Mouse (Mus musculus) liver, embryonic 11.5 days (tissue): ENCODE data around the gene Capza1. TPM values are rescaled to one million over a fixed set of nuclear protein-coding genes. Genes with fewer than 3 reads are reported as not detected.
"Not testable (repeated sequence)": the region's sequence is repeated elsewhere in the genome, so short reads cannot be mapped to it uniquely, and the experiment has no call there.

Experiments
- ATAC-seq: fragments of 200-750 bp; cut with Nextera tagmentation; replicated peaks from 2 replicates; pipeline ENCODE4 v1.8.0; 2017; ENCODE audit warnings: moderate number of reproducible peaks, mild to moderate bottlenecking, moderate TSS enrichment, moderate library complexity; ENCODE audit not compliant: low FRiP score
- DNase-seq: peaks from one replicate; pipeline ENCODE4 v3.0.0-alpha.2; 2017; ENCODE audit warnings: low spot score
- H3K27ac ChIP-seq: fragments of 300-500 bp; sonication (generic); 2 replicates; pipeline ENCODE4 v1.5.1; 2014; ENCODE audit warnings: mild to moderate bottlenecking, low read depth, low read length, control low read depth
- H3K27me3 ChIP-seq: fragments of 300-500 bp; sonication (generic); replicated peaks from 2 replicates; pipeline ENCODE4 v1.6.1; 2014; ENCODE audit warnings: low read length, mixed read lengths; ENCODE audit not compliant: control insufficient read depth, insufficient read depth
- H3K36me3 ChIP-seq: fragments of 300-500 bp; sonication (generic); 2 replicates; pipeline ENCODE4 v1.6.1; 2014; ENCODE audit warnings: mild to moderate bottlenecking, low read length, moderate library complexity, mixed read lengths; ENCODE audit not compliant: control insufficient read depth, insufficient read depth
- H3K4me1 ChIP-seq: fragments of 300-500 bp; sonication (generic); replicated peaks from 2 replicates; pipeline ENCODE4 v1.6.1; 2014; ENCODE audit warnings: low read length, mixed read lengths; ENCODE audit not compliant: control insufficient read depth, insufficient read depth
- H3K4me2 ChIP-seq: fragments of 300-500 bp; sonication (generic); 2 replicates; pipeline ENCODE4 v1.6.1; 2014; ENCODE audit warnings: mild to moderate bottlenecking, control low read depth, moderate library complexity
- H3K4me3 ChIP-seq: fragments of 300-500 bp; sonication (generic); 2 replicates; pipeline ENCODE4 v1.5.1; 2014; ENCODE audit warnings: low read depth, low read length, control low read depth
- H3K9ac ChIP-seq: fragments of 300-500 bp; sonication (generic); 2 replicates; pipeline ENCODE4 v1.6.1; 2014; ENCODE audit warnings: low read depth, low read length, control low read depth
- H3K9me3 ChIP-seq: fragments of 300-500 bp; sonication (generic); 2 replicates; pipeline ENCODE4 v1.6.1; 2016; ENCODE audit warnings: low read length, inconsistent platforms, mixed read lengths; ENCODE audit not compliant: control insufficient read depth
- WGBS: fragments of 180-500 bp; shearing (Covaris S2); extraction: QIAGEN DNeasy Blood & Tissue Kit; methylation state at CpG from one replicate; pipeline ENCODE4 v1.1.7; 2014; 5-methylcytosine and 5-hydroxymethylcytosine counted together
- polyA plus RNA-seq: library from polyadenylated mRNA; unstranded; fragments of >200 nt; fragmentation: Nextera tagmentation; extraction: Ambion mirVana; gene quantifications from 2 replicates; pipeline ENCODE4 v1.2.1, GENCODE M21; 2014

Capza1 gene
- polyA plus RNA-seq, 1 experiment from 2014 or later = 169 TPM

DNA sequence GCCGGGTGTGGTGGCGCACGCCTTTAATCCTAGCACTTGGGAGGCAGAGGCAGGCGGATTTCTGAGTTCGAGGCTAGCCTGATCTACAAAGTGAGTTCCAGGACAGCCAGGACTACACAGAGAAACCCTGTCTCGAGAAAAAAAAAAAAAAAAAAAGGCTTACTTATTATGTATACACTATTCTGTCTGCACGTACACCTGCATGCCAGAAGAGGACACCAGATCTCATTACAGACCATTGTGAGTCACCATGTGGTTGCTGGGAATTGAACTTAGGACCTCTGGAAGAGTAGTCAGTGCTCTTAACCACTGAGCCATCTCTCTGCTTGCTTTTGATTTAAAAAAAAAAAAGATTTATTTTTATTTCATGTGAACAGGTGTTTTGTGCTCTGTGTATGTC is 51.1 kb downstream of the Capza1 start:
- H3K27ac ChIP-seq, H3K9ac ChIP-seq, H3K4me3 ChIP-seq, ATAC-seq, H3K36me3 ChIP-seq, H3K27me3 ChIP-seq, H3K4me1 ChIP-seq, DNase-seq, H3K9me3 ChIP-seq, H3K4me2 ChIP-seq: not testable (repeated sequence)
- WGBS = 87% methylated on average over 7 of the region's 7 CpGs

DNA sequence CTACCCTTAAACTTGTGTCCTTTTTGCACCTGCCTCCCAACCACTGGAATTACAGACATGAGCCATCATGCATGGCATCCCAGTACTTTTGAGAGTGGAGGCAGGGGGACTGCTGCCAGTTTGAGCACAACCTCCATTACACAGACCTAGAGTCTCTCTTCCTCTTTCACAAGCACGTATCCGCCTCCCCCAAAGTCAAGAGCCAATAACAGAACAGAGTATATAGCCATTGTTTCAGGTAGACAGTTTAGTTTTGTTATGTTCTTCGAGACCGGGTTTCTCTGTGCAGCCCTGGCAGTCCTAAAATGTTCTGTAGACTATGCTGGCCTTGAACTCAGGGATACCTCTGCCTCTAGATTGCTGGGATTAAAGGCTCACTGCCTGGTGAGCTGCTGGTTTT is 52.1 kb downstream of the Capza1 start:
- WGBS = 88% methylated on average over 4 of the region's 4 CpGs
- H3K4me3 ChIP-seq = no peak overlapping the region
- no peaks in the 10 kb centered on the region for H3K9me3 ChIP-seq
- no peaks in the 10 kb centered on the region for H3K27me3 ChIP-seq
- H3K4me2 ChIP-seq = no peak overlapping the region
- H3K36me3 ChIP-seq = peaks cover 2% of the 10 kb centered on the region; the same call in 1 of the 2 replicates
- H3K27ac ChIP-seq = no peak overlapping the region
- no peak for ATAC-seq
- no peak for DNase-seq
- peaks cover 6% of the 10 kb centered on the region for H3K4me1 ChIP-seq
- no peak overlapping the region for H3K9ac ChIP-seq

DNA sequence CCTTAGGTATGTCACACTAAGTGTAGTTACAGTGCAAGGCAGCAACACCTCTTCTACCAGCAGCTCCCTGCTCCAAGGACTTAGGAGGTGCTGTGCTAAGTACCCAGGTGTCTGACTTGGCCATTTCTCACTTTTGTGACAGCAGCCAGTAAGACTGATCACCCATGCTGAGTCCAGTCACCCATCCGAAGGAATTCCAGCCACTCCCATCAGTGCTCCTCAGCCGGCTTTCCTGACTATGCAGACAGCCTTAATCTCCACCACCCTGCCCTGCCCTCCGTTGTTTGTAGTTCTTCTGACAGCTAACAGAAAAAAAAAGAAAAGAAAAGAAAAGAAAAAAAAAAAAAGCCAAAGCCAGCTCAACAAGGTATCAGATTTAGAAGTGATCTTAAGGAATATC is 52.6 kb downstream of the Capza1 start:
- peaks cover 2% of the 10 kb centered on the region; the same call in 1 of the 2 replicates for H3K36me3 ChIP-seq
- H3K4me3 ChIP-seq = no peak overlapping the region
- H3K4me1 ChIP-seq = peaks cover 3% of the 10 kb centered on the region
- no peak overlapping the region for H3K9ac ChIP-seq
- no peaks in the 10 kb centered on the region for H3K9me3 ChIP-seq
- H3K27me3 ChIP-seq = no peaks in the 10 kb centered on the region
- ATAC-seq (no peak), DNase-seq (no peak)
- H3K4me2 ChIP-seq = no peak overlapping the region
- H3K27ac ChIP-seq = no peak overlapping the region
- WGBS = 54% methylated on average over 3 of the region's 3 CpGs

DNA sequence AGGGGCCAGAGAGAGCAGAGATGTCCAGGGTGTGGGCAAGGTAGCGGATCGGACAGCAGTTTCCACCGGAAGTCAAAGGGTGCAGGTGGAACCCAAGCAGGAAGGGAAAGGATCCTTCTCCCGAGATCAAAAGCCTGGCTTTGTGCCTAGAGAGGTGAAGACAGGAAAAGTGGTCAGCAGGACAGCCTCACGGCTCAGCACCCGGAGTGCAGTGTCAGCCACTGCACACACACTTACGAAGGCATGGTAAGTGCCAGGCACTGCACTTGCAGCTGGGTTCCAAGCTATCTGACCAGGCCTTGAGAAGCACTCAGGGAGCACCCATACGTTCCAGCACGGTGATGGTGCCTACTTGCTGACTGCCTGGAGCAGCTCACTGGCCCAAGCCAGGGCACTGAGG is 58.8 kb downstream of the Capza1 start:
- Histone ChIP-seq H3K27me3 (no peaks in the 10 kb centered on the region), H3K9ac (no peak overlapping the region), H3K4me3 (no peak overlapping the region), H3K4me1 (no peaks in the 10 kb centered on the region), H3K4me2 (no peak overlapping the region), H3K9me3 (no peaks in the 10 kb centered on the region), H3K27ac (no peak overlapping the region), H3K36me3 (peaks cover 13% of the 10 kb centered on the region; the same call in 1 of the 2 replicates)
- WGBS = 83% methylated on average over 9 of the region's 9 CpGs
- no peak for ATAC-seq
- no peak for DNase-seq

DNA sequence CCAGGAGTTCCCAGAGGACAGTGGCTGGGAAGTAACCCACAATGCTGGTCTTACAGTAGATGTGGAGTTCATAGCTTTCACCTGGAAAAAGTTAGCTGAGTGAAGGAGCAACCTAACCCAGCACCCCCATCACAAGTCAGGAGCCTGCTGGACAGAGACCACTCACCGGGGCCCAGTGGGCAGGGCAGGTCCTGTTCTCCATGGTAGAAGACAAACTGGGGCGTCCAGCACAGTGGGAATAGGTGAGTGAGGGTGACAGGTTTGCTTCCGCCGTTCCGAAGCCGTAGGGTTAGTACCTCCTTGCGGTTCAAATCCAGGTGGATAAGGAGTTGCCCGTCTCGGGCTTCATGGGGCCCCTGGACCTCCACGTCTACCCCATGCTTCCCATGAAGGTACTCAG is 60.0 kb downstream of the Capza1 start:
- Histone ChIP-seq H3K27ac (no peak overlapping the region), H3K4me1 (no peaks in the 10 kb centered on the region), H3K36me3 (peaks cover 16% of the 10 kb centered on the region), H3K4me3 (no peak overlapping the region), H3K9ac (no peak overlapping the region), H3K4me2 (no peak overlapping the region), H3K9me3 (no peaks in the 10 kb centered on the region), H3K27me3 (no peaks in the 10 kb centered on the region)
- DNase-seq (no peak), ATAC-seq (no peak)
- WGBS = 93% methylated on average over 10 of the region's 10 CpGs

DNA sequence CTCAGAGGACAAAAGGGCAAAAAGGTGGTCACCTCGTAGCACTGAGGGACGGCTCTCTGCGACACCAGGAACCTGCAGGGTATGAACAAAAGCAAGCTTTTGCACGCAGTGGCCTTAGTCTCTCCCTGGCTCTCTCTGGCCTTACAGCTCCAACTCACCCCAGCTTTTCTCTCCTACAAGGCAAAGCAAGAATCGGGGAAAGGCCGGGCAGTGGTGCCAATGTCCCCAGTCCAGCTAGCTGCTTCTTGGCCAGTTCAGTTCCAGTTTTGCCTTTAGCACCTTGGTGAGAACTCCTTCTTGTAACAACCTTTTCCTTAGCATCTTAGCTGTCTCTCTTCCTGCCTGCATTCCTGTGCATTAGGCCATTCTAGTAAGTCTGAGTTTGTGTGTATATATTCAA is 62.8 kb downstream of the Capza1 start:
- Histone ChIP-seq H3K36me3 (peaks cover 24% of the 10 kb centered on the region), H3K4me1 (no peaks in the 10 kb centered on the region), H3K9ac (no peak overlapping the region), H3K4me2 (no peak overlapping the region), H3K9me3 (no peaks in the 10 kb centered on the region), H3K4me3 (no peak overlapping the region), H3K27ac (no peak overlapping the region), H3K27me3 (no peaks in the 10 kb centered on the region)
- ATAC-seq = no peak
- 89% methylated on average over 6 of the region's 6 CpGs for WGBS
- DNase-seq = no peak

DNA sequence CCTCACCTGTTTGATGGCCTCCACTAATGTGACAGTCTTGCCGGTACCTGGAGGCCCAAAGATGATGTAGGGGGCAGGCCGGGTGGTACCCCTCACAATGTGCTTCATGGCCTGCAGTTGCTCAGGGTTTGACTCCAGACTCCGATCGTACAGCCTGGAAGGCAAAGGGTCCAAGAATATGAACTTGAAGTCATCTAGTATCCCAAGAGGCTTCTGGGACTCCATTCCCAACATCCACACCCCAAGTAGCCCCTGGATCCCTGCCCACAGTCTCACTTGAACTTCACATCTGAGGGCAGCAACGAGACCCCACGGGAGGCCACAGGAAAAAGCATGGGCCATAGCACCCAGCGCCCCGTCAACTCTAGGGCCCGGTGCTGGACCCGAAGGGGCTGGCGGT is 63.6 kb downstream of the Capza1 start:
- no peak for ATAC-seq
- no peak overlapping the region for H3K4me2 ChIP-seq
- DNase-seq = no peak
- H3K9me3 ChIP-seq = no peaks in the 10 kb centered on the region
- WGBS = 94% methylated on average over 11 of the region's 11 CpGs
- no peak overlapping the region for H3K27ac ChIP-seq
- peaks cover 3% of the 10 kb centered on the region for H3K4me1 ChIP-seq
- H3K4me3 ChIP-seq = no peak overlapping the region
- no peak overlapping the region for H3K9ac ChIP-seq
- no peaks in the 10 kb centered on the region for H3K27me3 ChIP-seq
- peaks cover 26% of the 10 kb centered on the region for H3K36me3 ChIP-seq

DNA sequence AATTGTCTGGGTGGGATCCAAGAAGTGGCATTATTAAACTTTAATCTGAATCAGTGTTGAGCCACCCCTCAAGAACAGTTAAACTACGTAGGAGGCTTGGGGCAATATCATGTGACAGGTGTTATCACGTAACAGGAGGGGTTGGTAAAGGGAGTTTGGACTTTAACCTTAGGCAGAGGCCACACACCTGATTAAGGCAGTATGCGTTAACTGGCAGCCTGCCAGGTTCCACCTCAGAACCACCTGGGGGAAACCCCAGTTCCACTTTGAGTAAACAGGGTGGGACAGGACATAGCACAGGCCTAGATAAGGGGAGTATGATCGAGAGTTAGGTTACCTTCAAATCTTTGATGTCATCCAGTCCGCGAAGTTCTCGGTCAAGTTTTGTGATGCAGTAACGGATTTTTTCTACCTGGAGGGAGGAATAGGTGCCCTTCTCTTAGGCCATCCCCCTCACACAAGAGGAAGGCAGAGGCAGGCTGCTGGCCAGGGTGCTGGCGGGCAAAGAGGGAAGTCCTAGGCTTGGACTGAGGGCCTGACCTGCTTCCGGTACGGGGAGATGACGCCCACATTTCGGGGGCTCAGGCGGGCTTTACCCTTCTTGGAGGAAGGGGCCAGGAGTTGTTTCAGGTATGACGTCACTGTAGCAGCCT is 67.7 kb downstream of the Capza1 start:
- ATAC-seq = peak; percentile 44
- no peak overlapping the region for H3K27ac ChIP-seq
- no peak overlapping the region for H3K9ac ChIP-seq
- no peak for DNase-seq
- H3K4me1 ChIP-seq = peaks cover 29% of the 10 kb centered on the region
- no peaks in the 10 kb centered on the region for H3K27me3 ChIP-seq
- no peaks in the 10 kb centered on the region for H3K9me3 ChIP-seq
- no peak overlapping the region for H3K4me3 ChIP-seq
- peaks cover 26% of the 10 kb centered on the region for H3K36me3 ChIP-seq
- no peak overlapping the region for H3K4me2 ChIP-seq
- 74% methylated on average over 15 of the region's 15 CpGs for WGBS

DNA sequence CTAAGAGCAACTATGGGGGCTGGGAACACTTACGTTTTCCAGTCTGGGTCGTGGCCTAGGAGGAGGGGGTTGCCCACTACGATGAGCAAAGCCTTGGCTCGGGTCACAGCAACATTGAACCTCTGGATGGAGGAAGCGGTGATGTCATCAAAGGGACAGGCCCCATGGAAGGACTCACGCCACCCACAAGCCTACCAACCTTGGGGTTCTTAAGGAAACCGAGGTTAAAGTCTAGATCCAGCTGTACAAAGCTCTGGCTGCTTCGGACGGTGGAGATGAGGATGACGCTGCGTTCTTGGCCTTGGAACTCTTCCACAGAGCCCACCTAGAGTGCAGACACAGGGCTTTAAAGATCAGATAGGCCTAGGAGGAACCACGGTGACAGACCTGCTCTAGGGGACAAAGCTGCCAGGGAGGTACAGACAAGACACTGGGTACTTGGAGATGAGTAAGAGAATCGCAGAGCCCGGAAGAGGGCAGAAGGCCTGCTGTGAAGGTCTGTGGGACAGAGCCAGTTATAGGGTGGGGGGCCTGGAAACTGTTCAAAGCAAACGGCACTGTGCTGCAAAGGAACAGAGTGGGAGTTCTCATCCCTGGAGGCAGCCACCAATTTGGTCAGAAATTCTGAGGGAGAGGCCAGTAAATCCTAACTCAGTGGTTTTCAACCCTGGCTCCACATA is 68.5 kb downstream of the Capza1 start:
- no peaks in the 10 kb centered on the region for H3K27me3 ChIP-seq
- no peak overlapping the region; the same call in 1 of the 2 replicates for H3K27ac ChIP-seq
- H3K9ac ChIP-seq = no peak overlapping the region
- DNase-seq (no peak), ATAC-seq (no peak)
- peaks cover 20% of the 10 kb centered on the region for H3K36me3 ChIP-seq
- H3K4me3 ChIP-seq = no peak overlapping the region
- no peaks in the 10 kb centered on the region for H3K9me3 ChIP-seq
- H3K4me1 ChIP-seq = peaks cover 31% of the 10 kb centered on the region
- no peak overlapping the region for H3K4me2 ChIP-seq
- 75% methylated on average over 15 of the region's 15 CpGs for WGBS
